Mouse (Mus musculus): Measurements from ENCODE around the gene Islr2. TPM values are rescaled to one million over a fixed set of nuclear protein-coding genes. Genes with fewer than 3 reads are reported as not detected.
A peak's percentile ranks its signal among the peaks of the same experiment; 100 is the strongest.

Islr2 gene
- total RNA-seq, 2 experiments from 2014 or later: 3.1 to 5.8 TPM

DNA sequence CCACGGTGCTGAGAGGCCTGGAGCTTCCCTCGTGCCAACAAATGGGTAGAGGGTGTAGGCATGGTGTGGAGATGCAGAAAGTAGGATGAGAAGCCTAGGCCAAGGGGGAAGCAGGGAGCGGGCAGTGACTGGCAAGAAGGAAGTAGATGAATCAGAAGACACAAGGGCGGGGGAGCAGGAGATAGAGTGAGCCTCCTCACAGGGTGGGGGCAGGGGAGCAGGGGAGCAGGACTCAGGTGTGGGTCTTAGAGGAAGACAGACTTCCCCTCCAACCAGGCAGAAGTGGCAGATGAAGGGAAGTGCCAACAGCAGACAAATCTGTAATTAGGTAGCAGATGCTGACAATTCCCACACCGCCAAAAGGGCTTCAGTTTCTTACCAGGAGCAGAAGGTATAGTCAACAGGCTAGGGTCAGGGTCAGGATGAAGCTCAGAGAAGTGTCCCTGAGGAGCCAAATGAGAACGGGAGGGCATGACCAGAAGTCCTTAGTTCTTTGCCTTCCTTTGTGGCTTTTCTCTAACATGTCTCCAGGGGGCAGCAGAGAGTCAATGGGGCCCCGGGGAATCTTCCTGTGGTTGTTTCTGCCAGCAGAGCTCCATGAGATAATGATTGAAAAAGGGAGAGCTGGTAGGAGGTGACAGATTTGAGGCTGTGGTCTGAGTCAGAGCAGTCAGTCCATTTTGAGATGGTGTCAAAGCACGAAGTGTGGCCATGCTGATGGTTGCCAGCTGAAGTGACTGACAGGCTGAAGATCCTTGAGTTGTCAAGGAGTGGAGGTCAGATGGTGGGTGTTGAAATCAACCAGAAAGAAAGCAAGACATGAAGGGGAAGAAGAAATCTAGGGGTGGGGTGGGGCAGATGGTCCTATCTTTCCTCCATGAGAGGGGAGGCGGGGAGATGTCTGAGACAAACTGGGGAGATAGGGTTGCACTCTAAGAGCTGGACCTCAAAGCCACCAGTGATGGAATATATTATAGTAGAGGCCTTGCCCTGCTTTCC, 22.1 kb upstream of the Islr2 start:
- DNase-seq: no peak
- intact Hi-C loops (cut with DNase I; ENCODE audit: low total_unique reads): loop anchor here (5.0 kb wide), 2 partner anchors 46 to 146 kb away; partner anchors contain the start of gene Tbc1d21

DNA sequence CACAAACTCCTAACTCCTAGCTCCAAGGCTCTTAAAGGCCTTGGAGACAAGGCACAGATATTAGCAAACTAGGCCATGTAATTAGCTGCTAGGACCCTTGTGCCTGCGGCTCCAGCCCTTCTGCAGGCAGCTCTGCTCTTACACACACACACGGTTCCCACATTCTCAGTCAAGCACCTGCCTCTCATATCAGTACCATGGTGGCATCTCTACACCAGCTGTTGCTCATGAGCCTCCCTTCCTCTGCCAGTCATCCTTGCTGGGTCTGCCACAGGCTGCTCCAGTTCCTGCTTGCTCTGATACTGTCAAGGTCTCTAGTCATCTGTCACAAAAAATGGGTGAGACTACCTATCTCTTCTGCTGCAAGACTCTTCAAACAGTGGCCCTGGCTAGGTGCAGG, 20.2 kb upstream of the Islr2 start:
- no peak for DNase-seq
- intact Hi-C loops (cut with DNase I; ENCODE audit: low total_unique reads): no loop called here

DNA sequence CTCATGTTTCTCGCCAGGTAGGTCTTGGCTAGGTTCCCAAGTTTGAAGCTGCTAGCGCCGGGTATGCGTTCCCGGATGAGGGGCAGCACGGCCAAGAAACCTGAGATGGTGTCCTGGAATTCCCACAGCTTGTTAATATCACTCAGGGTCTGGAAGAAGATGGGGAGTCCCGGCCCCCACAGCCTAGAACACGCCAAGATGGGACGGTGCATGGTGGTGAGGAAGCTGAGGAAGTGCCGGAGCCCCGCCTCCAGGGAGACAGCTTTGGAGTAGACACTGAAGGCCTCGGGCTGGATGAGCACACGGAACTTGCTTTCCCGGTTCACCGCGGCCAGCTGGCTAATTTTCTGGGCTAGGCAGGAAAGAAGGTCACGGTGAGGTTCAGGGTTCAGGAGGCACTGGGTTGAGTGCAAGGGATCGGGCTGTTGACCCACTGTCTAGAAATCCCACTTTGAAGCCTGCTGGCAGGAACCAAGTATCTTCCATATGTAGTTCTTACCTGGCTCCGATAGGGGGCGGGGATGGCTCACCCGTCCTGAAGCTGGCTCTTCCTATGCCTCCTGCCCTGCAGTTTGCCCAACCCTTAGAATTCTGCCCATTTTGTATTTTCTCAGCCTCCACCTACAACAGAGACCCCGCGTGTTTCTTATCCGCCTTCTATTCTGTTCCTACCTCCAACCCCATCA, 16.2 kb upstream of the Islr2 start:
- intact Hi-C loops (cut with DNase I; ENCODE audit: low total_unique reads): no loop called here
- DNase-seq: peak; percentile 26

DNA sequence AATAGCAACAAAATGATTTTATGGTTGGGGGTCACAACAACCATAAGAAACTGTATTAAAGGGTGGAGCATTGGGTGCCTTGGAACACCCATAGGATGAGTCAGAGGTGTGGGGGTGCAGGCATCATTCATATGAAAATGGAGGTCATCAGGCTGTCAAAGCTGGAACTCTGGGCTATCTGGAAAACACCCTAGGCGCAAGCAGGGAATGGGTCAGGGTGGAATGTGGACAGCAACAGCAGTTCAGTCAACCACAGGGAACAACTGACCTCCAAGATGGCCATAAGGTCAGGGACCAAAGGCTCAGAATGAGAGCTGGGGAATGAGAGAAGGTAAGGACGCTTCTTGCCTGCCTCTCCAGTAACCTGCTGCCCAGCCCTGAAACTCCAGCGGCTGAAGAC, 14.4 kb upstream of the Islr2 start:
- intact Hi-C loops (cut with DNase I; ENCODE audit: low total_unique reads): no loop called here
- no peak for DNase-seq

DNA sequence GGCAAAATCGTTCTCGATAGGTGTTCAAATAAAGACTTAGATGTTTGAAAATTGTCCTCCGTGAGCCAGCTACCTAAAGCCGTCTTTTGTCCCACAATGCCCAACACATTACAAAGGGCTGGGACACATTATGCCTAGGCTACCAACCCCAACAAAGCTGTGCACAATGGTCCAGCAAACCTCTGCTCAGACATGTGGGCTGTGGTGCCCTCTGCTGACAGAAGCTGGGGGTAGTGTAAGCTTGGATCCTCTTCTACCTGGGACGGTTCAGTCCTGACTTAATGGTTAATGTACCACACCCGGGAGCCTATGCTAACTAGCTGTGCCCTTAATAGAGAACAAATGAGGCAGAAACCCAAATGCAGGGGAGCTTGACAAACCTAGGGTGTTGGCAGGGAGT, 12.3 kb upstream of the Islr2 start:
- intact Hi-C loops (cut with DNase I; ENCODE audit: low total_unique reads): no loop called here
- DNase-seq: peak; percentile 5

DNA sequence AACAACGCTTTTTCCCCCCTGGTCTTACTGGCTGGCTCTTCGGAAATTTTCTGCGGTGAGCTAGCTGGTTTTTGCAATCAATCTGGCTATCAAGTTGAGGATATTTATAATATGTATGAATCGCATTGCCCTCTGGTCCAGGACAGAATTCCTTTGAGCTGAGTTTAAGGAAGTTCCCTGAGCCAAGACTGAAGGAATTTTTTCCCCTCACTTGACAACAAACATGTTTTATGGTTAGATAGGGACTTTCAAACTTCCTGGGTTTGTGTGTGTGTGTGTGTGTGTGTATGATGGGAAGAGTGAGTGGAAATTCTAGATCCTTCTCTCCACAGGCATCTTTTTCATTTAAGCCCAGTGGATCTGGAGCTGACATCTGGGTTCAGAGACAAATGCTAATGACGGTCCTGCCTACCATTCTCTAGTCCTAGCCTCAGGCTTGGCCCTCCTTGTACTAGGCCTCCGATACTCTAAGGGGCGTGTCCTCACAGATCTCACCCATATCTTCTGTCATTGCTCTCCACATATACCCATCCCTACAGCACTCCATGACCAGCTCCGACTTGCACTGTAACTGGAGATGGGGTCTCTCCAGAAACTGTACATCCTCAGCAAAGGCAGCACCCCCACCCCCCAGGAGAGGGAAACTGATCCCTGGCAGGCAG, 10.5 kb upstream of the Islr2 start:
- intact Hi-C loops (cut with DNase I; ENCODE audit: low total_unique reads): no loop called here
- DNase-seq: peak; percentile 5

DNA sequence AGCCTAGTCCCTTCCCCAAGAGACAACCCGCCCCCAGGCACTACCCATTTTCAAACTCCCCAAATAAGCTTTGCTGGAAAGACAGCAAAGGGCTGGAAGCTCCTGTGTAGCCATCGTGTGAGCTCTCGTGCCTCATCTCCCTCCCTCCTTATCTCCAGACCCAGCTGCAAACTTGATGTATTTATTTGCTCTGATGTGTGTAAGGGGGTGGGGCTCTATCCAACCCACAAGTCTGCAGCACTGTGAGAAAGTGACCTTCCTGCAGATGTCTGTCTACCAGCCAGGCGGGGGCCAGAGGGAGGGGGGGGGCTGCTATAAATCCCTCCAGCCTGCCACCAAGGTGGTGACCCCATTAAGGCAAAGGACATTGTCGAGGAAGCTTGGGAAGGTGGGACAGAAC, 9.7 kb upstream of the Islr2 start:
- peak; percentile 3 for DNase-seq

DNA sequence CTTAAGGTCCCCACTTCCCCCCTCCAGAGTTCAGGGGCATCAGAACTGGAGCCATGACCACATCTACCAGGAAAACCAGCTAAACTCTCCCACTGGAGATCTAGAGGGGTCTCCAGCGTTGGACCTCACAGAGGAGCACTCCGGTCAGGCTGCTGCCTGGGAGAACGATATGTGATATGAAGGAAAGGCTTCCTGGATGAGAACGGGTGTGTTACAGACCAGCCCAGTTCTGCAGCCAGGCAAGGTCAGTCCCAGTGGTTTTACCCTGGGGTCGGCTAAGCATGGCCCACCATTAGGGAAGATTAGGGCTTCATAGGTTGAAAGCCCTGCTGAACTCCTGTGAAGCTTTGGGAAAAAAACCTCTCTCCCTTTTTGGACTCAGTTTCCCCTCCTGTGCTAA, 9.3 kb upstream of the Islr2 start:
- peak; percentile 1 for DNase-seq
- intact Hi-C loops (cut with DNase I; ENCODE audit: low total_unique reads): no loop called here

More for the DNA sequence above, 9.7 kb upstream of the Islr2 start:
- intact Hi-C loops (cut with DNase I; ENCODE audit: low total_unique reads): no loop called here

DNA sequence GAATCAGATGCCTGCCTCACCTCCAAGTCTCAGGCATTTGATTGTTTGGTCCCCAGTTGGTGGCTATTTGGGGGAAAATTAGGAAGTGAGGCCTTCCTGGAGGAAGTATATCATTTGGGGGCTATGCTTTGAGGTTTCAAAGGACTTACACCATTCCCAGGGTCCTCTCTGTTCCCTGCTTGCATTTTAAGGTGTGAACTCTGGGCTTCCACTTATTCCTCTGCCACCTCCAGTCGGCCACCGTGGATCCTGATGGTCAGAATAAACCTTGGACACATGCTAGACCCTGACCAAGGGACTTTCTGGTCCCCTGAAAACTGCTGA, 6.1 kb upstream of the Islr2 start:
- intact Hi-C loops (cut with DNase I; ENCODE audit: low total_unique reads): no loop called here
- DNase-seq: no peak

DNA sequence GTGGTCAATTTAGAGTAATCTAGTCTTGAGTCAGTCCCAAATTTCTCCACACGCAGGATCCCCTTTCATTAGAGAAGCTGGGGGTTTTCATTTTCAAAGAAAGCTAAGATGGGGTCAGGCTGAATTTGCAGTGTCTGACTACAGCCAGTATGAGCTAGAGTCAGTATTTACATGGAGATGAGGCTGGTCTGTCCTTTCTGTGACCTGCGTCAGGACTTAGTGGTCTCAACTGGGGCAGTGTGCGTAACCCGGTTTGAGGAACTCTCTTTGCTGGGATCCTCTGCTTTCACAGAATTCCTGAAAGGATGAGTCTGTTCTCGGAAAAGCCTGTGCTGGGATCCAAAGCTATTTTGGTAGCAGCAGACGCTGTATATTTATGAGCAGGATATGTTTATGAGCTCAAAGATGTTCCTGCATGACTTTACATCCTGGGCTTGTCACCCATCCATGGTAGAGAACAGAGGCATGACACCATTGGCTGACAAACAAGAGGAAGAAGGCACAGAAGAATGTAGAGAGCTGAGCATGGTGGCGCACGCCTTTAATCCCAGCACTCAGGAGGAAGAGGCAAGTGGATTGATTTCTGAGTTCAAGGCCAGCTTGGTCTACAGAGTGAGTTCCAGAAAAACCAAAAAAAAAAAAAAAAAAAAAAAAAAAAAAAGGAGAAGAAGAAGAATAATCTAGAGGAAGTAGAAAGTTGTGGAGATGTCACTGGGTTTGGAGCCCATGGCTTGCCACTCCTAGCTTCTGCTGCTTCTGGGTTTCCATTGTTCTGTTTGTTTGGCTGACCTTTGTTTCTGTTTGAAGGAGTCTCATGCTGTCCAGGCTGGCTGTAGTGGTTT, 5.6 kb upstream of the Islr2 start:
- intact Hi-C loops (cut with DNase I; ENCODE audit: low total_unique reads): no loop called here

DNA sequence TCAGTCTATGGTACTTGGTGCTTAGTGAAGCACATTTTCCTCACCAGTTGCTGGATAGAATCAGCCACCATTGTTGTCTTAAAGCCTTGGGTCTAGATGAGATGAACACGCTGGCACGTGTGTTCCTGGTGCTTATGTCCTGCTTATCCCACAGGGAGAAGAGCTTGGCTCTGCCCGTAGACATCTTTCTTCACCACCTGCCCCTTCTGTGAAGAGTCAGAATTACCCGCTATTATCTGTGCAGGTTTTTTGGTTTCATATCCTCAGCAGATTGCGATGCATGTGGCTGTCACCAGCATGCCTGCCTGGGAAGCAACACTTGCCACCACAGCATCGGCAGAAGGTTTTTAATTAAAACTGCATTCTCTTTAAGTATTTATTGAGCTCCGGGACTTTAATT, 1.9 kb upstream of the Islr2 start:
- no peak for DNase-seq

More for the DNA sequence above, 5.6 kb upstream of the Islr2 start:
- no peak for DNase-seq

DNA sequence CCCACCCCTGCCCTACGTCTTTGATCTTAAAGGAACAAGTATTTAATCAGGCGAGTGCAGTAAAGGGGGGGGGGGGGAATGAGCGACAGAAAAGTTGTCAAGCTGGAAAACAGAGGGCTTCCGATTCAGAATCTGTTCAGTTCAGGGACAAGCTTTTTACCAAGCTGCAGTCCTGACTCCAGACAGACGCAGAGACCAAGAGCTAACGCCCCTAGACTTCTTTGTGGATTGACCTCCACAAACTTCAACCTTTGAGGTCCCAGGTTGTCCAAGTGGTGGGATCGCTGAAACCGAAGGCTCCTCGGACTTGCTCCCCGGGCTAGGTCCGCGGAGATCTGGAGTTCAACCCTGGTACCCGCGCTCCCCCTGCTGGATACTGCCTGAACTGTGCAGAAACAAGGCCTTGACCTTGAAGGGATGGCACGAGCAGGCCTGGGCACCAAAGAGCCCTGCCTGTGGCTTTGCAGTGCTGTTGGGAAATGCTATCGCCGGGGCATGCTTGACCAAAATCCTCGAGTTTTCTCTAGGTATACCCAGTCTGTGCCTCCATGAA, 405 bp upstream of the Islr2 start:
- DNase-seq: peak; percentile 92
- intact Hi-C loops (cut with DNase I; ENCODE audit: low total_unique reads): loop anchor here (5.0 kb wide), 1 partner anchor 167 kb away; no protein-coding TSS in a partner anchor

More for the DNA sequence above, 1.9 kb upstream of the Islr2 start:
- intact Hi-C loops (cut with DNase I; ENCODE audit: low total_unique reads): no loop called here

DNA sequence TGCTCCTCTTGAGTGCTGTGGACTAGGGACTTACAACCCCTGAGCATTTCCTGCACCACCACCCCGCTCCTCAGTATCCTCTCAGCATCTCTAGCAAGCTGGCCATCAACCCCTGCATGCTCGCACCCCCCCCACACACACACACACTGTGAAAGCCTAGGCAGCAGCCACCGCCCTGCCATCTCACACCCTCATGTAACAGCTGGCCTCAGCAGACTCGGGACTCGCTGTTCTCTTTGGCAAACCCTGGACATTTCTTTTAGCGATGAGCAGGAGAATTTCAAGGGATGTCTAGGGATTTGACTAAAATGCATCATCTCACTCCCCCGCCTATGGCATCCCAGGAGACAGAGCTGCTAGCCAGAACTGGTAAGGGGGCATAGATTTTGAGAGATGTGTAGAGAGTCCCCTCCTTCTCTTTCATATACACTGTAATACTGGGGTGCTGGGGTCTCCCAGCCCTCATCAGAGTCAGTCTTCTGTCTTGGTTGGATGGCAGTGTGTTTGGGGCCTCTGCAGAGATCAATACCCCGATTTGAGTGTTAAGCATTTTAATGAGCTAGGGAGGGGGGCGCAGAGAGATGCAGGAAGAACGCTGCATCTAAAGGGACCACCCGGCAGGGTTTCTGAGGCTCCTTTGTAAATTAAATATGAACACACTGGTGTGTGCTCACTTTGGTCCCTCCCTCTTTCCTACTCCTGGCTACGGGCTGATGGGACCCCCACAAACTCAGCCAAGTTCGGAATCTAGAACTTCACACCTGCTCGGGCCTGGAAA, 1.3 kb downstream of the Islr2 start:
- intact Hi-C loops (cut with DNase I; ENCODE audit: low total_unique reads): loop anchor here (5.0 kb wide), 1 partner anchor 166 kb away; no protein-coding TSS in a partner anchor

DNA sequence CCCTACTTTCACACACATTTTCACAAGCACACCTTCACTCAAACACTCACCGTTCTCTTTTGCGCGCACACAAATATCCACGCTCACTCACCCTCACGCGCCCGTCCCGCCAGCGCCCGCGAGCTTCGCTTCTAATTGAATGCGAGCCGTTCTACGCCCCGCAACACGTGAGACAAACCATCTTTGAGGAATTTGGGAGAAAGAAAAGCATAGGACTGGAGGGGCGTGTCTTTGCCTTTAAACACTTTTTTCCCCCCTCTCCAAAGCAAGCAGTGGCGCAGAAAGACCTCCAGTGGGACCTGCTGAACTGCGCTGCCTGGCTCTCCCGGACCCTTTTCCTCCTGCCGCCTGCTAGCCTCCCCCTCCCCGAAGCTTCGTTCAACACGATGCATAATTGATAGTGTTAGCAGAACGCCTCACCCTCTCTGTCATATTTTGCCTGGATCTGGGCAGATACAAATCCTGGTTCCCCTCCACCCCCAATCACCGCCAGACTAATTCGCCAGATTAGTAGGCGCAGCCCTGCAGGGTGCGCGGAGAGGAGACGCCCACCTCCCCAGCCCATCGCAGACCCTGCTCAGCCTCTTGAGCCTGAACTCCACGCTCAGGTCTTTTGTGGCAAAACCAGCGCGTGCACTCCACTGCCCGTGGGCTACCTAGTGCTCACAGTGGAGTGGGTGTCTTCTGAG, 2.1 kb downstream of the Islr2 start:
- DNase-seq: no peak
- intact Hi-C loops (cut with DNase I; ENCODE audit: low total_unique reads): loop anchor here (5.0 kb wide), 1 partner anchor 165 kb away; no protein-coding TSS in a partner anchor

More for the DNA sequence above, 1.3 kb downstream of the Islr2 start:
- DNase-seq: peak; percentile 29

DNA sequence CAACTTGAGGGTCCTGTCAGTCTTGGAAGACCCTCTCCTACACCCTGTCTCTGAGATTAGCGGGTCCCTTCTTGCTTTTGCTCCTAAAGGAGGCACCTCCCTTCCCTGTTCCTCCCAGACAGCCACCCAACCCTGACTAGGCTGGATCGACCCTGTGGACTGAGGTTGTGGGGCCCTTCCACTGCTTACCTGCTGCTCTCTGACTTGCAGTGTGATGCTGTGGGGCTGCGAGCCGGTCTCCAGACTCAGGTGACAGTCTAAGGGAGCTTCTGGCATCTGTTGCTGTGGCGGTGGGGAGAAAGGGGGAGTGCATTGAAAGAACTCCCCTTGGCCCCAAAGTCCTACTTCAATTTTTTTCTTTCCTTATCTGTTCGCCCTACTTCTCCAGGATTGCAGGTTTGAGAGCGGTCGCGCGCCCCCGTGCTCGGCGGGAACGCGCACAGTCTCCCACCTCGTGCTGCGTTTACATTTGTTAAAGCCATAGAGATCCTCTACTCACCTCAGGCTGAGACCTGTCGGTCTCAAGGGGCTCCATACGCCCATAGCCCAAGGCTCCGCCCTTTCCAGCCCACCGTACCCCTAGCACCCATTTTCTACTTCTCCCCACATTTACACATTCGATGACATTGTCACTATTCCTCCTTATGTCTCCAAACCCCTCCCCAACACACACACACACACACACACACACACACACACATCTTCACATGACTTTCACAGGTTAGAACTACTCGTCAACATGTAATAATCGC, 2.9 kb downstream of the Islr2 start:
- no peak for DNase-seq
- intact Hi-C loops (cut with DNase I; ENCODE audit: low total_unique reads): loop anchor here (5.0 kb wide), 1 partner anchor 164 kb away; no protein-coding TSS in a partner anchor

DNA sequence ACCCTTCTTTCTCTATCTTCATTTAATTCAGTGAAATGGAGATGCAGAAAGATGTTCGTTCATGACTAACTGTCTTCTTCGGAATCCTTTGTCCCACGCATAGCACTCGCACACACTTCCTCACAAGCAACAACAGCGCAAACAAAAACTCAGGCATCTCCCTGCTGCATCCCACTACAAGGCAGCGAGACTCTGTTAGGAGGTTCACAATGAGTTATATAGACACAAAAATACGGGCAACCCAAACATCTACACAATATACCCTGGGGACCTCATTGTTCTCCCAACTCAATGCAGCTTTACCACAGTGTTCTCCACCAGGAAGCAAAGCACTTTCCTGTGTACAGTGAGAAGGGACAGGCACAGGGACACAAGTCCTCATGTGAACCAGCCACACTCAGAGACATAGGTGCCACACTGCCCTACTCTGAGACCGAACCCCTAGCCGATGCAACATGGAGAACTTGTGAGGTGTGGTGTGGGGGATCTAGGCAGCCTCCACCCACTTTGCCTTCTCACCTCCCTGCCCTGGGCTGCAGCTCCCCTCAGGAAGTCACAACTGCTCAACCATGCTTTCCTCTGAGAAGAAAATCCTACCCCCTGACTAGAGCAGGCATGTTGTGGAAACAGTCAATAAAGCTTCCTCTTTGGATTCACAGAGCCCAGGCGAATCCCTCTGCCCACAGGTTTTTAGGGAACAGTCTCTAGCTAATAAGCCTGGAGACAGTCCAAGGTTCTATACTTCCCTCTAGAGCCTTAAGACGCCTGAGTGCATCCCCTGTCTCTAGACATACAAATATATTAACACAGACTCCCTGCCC, 3.6 kb downstream of the Islr2 start:
- intact Hi-C loops (cut with DNase I; ENCODE audit: low total_unique reads): loop anchor here (5.0 kb wide), 1 partner anchor 163 kb away; no protein-coding TSS in a partner anchor
- DNase-seq: no peak

All from gastrocnemius, postnatal 14 days (tissue).